Mouse (Mus musculus) thymus, postnatal 4 days (tissue): ENCODE results near the gene Rsrc1.
A peak's percentile ranks its signal among the peaks of the same experiment; 100 is the strongest.

Source experiments
- DNase-seq: peaks from one replicate; pipeline ENCODE4 v3.0.0; 2021

Gene Rsrc1

GRCm38 (mm10) chr3:67373872-67374271, 392.7 kb downstream of the Rsrc1 start, which contains the start of gene Mlf1:
Gene Mlf1, plus strand, starts transcription at chr3:67374097.
- peak; percentile 89 for DNase-seq

GRCm38 (mm10) chr3:67374360-67374778, 393.2 kb downstream of the Rsrc1 start:
- no peak for DNase-seq

GRCm38 (mm10) chr3:67375063-67375462, 393.9 kb downstream of the Rsrc1 start, which contains the start of gene Gm17402:
Gene Gm17402, minus strand, starts transcription at chr3:67375163.
- no peak for DNase-seq

- no peak for DNase-seq
Observed at GRCm38 (mm10) chr3:67378215-67378614, 397.0 kb downstream of the Rsrc1 start.
